Mouse (Mus musculus) neural tube, embryonic 10.5 days (tissue): ENCODE measurements at regions not wholly inside any gene's neighbourhood (a gene's known extent, or its start where the extent isn't known, plus 50 kb on each side); places are given as distances from the start of the nearest gene placed in this dataset.
"Not testable (repeated sequence)": the region's sequence is repeated elsewhere in the genome, so short reads cannot be mapped to it uniquely, and the experiment has no call there.

ENCODE experiments used
- DNase-seq: peaks from one replicate; pipeline ENCODE4 v3.0.0-alpha.2; 2017; ENCODE audit warnings: low spot score; ENCODE audit errors: extremely low spot score

- DNase-seq = no peak
Observed at GRCm38 (mm10) chr10:46072550-46073470, 495.2 kb downstream of the Hace1 start.

GRCm38 (mm10) chr10:46087766-46088165, 510.1 kb downstream of the Hace1 start:
- peak; percentile 46 for DNase-seq

GRCm38 (mm10) chr10:46100837-46101236, 523.2 kb downstream of the Hace1 start:
- DNase-seq = no peak

- no peak for DNase-seq
Observed at GRCm38 (mm10) chr10:46108810-46109209, 531.2 kb downstream of the Hace1 start.

- no peak for DNase-seq
Observed at GRCm38 (mm10) chr10:46114631-46115130, 537.1 kb downstream of the Hace1 start.

- DNase-seq = not testable (repeated sequence)
Observed at GRCm38 (mm10) chr10:46122409-46122808, 544.8 kb downstream of the Hace1 start.

- DNase-seq = no peak
Observed at GRCm38 (mm10) chr10:46123795-46124194, 546.2 kb downstream of the Hace1 start.

- DNase-seq = no peak
Observed at GRCm38 (mm10) chr10:46135120-46135748, 557.6 kb downstream of the Hace1 start.

GRCm38 (mm10) chr10:46174035-46174434, 596.4 kb downstream of the Hace1 start:
- no peak for DNase-seq

- no peak for DNase-seq
Observed at GRCm38 (mm10) chr10:46185763-46186458, 608.3 kb downstream of the Hace1 start.

- DNase-seq = no peak
Observed at GRCm38 (mm10) chr10:46194143-46194542, 616.5 kb downstream of the Hace1 start.

GRCm38 (mm10) chr10:46226837-46227402, 649.3 kb downstream of the Hace1 start:
- DNase-seq = no peak

GRCm38 (mm10) chr10:46229608-46230007, 652.0 kb downstream of the Hace1 start:
- DNase-seq = no peak

- DNase-seq = no peak
Observed at GRCm38 (mm10) chr10:46235581-46235980, 658.0 kb downstream of the Hace1 start.

- no peak for DNase-seq
Observed at GRCm38 (mm10) chr10:46255575-46255974, 677.9 kb downstream of the Hace1 start.

GRCm38 (mm10) chr10:46269710-46270109, 692.1 kb downstream of the Hace1 start:
- no peak for DNase-seq

- DNase-seq = no peak
Observed at GRCm38 (mm10) chr10:46273846-46274245, 696.2 kb downstream of the Hace1 start.

GRCm38 (mm10) chr10:46294290-46294689, 716.7 kb downstream of the Hace1 start:
- DNase-seq = no peak

GRCm38 (mm10) chr10:46298352-46298751, 720.7 kb downstream of the Hace1 start:
- no peak for DNase-seq

GRCm38 (mm10) chr10:46299521-46299920, 721.9 kb downstream of the Hace1 start:
- DNase-seq = no peak

GRCm38 (mm10) chr10:46320328-46321038, 742.9 kb downstream of the Hace1 start:
- no peak for DNase-seq
